Mouse (Mus musculus) forebrain, embryonic 11.5 days (tissue): ENCODE measurements around the gene Adk. TPM values are rescaled to one million over a fixed set of nuclear protein-coding genes. Genes with fewer than 3 reads are reported as not detected.
"Not testable (repeated sequence)": the region's sequence is repeated elsewhere in the genome, so short reads cannot be mapped to it uniquely, and the experiment has no call there.

Experiments used
- ATAC-seq: fragments of 200-750 bp; cut with Nextera tagmentation; replicated peaks from 2 replicates; pipeline ENCODE4 v1.8.0; 2017; ENCODE audit warnings: moderate TSS enrichment; ENCODE audit not compliant: low FRiP score
- DNase-seq: peaks from one replicate; pipeline ENCODE4 v3.0.0-alpha.2; 2017; ENCODE audit warnings: low spot score
- H3K27ac ChIP-seq: fragments of 300-500 bp; sonication (generic); 2 replicates; pipeline ENCODE4 v1.5.1; 2014; ENCODE audit warnings: low read depth, low read length
- H3K27me3 ChIP-seq: fragments of 300-500 bp; sonication (generic); 2 replicates; pipeline ENCODE4 v1.6.1; 2014; ENCODE audit warnings: mild to moderate bottlenecking, low read length, mixed read lengths; ENCODE audit not compliant: control insufficient read depth, insufficient read depth
- H3K36me3 ChIP-seq: fragments of 300-500 bp; sonication (generic); 2 replicates; pipeline ENCODE4 v1.6.1; 2014; ENCODE audit warnings: mild to moderate bottlenecking, low read length, moderate library complexity, mixed read lengths; ENCODE audit not compliant: control insufficient read depth, insufficient read depth
- H3K4me1 ChIP-seq: fragments of 300-500 bp; sonication (generic); replicated peaks from 2 replicates; pipeline ENCODE4 v1.6.1; 2014; ENCODE audit warnings: low read length, mixed read lengths; ENCODE audit not compliant: control insufficient read depth, insufficient read depth
- H3K4me2 ChIP-seq: fragments of 300-500 bp; sonication (generic); 2 replicates; pipeline ENCODE4 v1.6.1; 2014; ENCODE audit warnings: low read depth, mild to moderate bottlenecking, low read length, moderate library complexity, mixed read lengths; ENCODE audit not compliant: severe bottlenecking
- H3K4me3 ChIP-seq: fragments of 300-500 bp; sonication (generic); 2 replicates; pipeline ENCODE4 v1.5.1; 2014; ENCODE audit warnings: low read depth, low read length
- H3K9ac ChIP-seq: fragments of 300-500 bp; sonication (generic); 2 replicates; pipeline ENCODE4 v1.6.1; 2014; ENCODE audit warnings: low read length
- H3K9me3 ChIP-seq: fragments of 300-500 bp; sonication (generic); 2 replicates; pipeline ENCODE4 v1.6.1; 2016; ENCODE audit warnings: low read length, mixed read lengths; ENCODE audit not compliant: control insufficient read depth
- WGBS: fragments of 180-500 bp; shearing (Covaris S2); extraction: QIAGEN DNeasy Blood & Tissue Kit; methylation state at CpG from one replicate; pipeline ENCODE4 v1.1.7; 2014; 5-methylcytosine and 5-hydroxymethylcytosine counted together
- polyA plus RNA-seq: library from polyadenylated mRNA; unstranded; fragments of >200 nt; fragmentation: Nextera tagmentation; extraction: Ambion mirVana; gene quantifications from 2 replicates; pipeline ENCODE4 v1.2.1, GENCODE M21; 2014

Gene Adk
- polyA plus RNA-seq, 1 experiment from 2014 or later = 138 TPM

DNA sequence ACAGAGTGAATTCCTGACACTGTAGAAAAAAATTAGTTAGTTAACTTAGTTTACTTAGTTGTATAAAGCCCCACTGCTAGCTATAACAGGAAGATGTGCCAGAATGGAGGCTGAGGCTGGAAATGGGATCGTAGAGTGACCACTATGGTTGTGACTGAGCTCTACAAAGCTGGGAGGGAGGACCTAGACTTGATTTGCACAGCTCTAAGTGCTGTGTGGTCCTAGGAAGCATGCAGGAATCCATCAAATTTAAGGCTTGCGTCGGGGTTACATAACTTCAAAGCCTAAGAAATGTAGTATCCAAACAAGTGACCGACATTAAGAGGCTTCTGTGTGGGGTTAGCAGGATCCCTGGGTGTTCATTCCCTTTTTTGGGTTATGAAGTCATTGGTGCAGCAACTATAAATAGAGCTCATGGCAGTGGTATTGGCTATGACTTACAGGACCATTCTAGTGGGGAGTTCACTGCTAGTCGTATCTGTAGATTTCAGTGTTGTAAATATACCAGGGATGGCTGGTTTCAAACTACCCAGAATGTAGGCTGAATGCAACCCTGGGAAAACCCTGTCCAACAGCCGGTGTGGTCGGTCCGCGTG lies 410.8 kb downstream of the Adk start:
- no peak overlapping the region for H3K4me3 ChIP-seq
- whole genome bisulfite sequencing = 94% methylated on average over 9 of the region's 9 CpGs
- no peaks in the 10 kb centered on the region for H3K4me1 ChIP-seq
- no peaks in the 10 kb centered on the region for H3K36me3 ChIP-seq
- no peaks in the 10 kb centered on the region for H3K27me3 ChIP-seq
- DNase-seq (no peak), ATAC-seq (no peak)
- H3K27ac ChIP-seq = no peak overlapping the region
- H3K9ac ChIP-seq = no peak overlapping the region
- no peak overlapping the region for H3K4me2 ChIP-seq
- no peaks in the 10 kb centered on the region for H3K9me3 ChIP-seq

DNA sequence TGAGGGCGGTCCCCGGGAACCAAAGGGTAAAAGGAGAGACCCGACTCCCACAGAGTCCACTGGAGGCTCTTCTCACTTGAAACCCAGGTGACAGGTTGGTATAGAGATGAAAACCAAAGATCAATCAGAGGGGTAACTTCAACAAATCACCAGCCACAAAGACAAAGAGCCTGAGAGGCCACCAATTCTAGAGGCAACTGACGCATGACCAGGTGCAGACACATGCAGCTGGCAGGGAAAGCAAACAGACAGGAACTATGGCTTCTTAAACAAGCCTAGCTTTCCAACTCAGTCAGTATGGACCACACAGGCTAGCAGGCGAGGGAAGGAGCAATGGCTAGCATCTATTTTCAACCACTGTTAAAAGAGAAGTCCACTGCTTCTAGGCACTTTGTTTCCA lies 418.0 kb downstream of the Adk start:
- H3K4me3 ChIP-seq = no peak overlapping the region
- no peak for DNase-seq

DNA sequence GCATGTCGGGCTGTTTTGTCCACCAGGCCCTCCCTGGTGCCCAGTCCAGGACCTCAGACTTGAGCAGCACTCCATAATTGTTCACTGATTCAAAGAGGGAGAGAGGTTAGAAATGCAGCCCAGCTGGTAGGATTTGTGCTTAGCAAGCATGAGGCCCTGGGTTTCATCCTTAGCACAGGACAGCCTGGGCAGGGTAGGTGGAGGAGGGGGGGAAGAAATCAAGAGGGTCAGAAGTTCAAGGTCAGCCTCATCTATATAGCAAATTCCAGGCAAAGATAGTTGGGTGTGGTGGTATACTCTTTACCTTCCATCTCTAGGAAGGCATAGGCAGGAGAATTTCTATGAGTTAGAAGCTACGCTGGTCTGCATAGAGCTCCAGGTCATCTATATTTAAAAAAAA lies 419.6 kb downstream of the Adk start:
- WGBS = 91% methylated on average over 2 of the region's 2 CpGs
- H3K27ac ChIP-seq = no peak overlapping the region
- H3K27me3 ChIP-seq = no peaks in the 10 kb centered on the region
- no peaks in the 10 kb centered on the region for H3K36me3 ChIP-seq
- H3K9me3 ChIP-seq = no peaks in the 10 kb centered on the region
- 0 out of 2 replicates have a peak, but pooled peaks cover 2% of the 10 kb centered on the region for H3K4me1 ChIP-seq
- no peak overlapping the region for H3K9ac ChIP-seq
- DNase-seq (no peak), ATAC-seq (no peak)
- H3K4me3 ChIP-seq = no peak overlapping the region
- no peak overlapping the region for H3K4me2 ChIP-seq

More for the DNA sequence above, 418.0 kb downstream of the Adk start:
- H3K27ac ChIP-seq = no peak overlapping the region
- H3K4me1 ChIP-seq = 0 out of 2 replicates have a peak, but pooled peaks cover 2% of the 10 kb centered on the region
- H3K9ac ChIP-seq = no peak overlapping the region
- H3K4me2 ChIP-seq = no peak overlapping the region
- ATAC-seq = no peak
- no peaks in the 10 kb centered on the region for H3K36me3 ChIP-seq
- WGBS = 87% methylated on average over 5 of the region's 5 CpGs
- H3K9me3 ChIP-seq = no peaks in the 10 kb centered on the region
- no peaks in the 10 kb centered on the region for H3K27me3 ChIP-seq

- H3K27me3 ChIP-seq, H3K4me3 ChIP-seq, H3K9ac ChIP-seq, DNase-seq, H3K36me3 ChIP-seq, H3K27ac ChIP-seq, H3K4me1 ChIP-seq, ATAC-seq, H3K9me3 ChIP-seq, H3K4me2 ChIP-seq: not testable (repeated sequence)
- WGBS = 84% methylated on average over 4 of the region's 4 CpGs
These were observed 422.3 kb downstream of the Adk start for GRCm38 (mm10) chr14:21474593-21475132.

DNA sequence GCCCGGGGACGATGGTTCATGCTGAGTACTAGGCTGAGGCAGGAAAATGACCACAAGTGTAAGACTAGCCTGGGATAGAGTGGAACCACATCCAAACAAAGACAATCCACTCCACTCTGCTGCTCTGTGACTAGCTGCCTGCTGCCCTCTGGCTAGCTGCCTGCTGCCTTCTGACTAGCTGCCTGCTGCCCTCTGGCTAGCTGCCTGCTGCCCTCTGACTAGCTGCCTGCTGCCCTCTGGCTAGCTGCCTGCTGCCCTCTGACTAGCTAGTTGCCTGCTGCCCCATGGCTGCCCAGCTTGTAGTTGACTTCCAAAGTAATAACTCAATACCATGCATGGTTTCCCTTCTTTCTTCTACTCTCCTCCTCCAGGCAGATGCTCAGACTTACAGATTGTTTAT lies 424.8 kb downstream of the Adk start:
- no peaks in the 10 kb centered on the region for H3K36me3 ChIP-seq
- WGBS = 88% methylated on average over 2 of the region's 2 CpGs
- H3K9me3 ChIP-seq = no peaks in the 10 kb centered on the region
- no peak overlapping the region for H3K4me3 ChIP-seq
- DNase-seq = no peak
- ATAC-seq = no peak
- H3K27ac ChIP-seq = no peak overlapping the region
- H3K27me3 ChIP-seq = no peaks in the 10 kb centered on the region
- H3K4me2 ChIP-seq = no peak overlapping the region
- H3K9ac ChIP-seq = no peak overlapping the region
- H3K4me1 ChIP-seq = no peaks in the 10 kb centered on the region

DNA sequence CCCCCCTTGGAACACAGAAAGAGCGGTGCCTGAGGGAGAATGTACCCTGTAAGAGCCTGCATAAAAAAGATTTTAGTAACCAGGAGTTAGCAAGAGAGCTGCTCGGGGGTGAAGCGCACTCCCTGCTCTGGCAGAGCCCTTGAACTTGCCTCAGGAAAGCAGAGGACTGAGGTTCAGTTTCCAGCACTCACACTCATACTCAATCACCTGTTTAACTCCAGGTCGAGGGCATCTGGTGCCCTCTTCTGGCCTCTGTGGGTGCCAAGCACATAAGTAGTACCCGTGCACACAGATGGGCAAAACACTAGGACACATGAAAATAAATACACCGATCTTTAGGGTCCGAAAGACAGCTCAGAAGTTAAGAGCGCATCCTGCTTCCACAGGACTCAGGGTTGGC lies 427.2 kb downstream of the Adk start:
- no peak overlapping the region for H3K9ac ChIP-seq
- H3K4me3 ChIP-seq = no peak overlapping the region
- no peak overlapping the region for H3K27ac ChIP-seq
- 95% methylated on average over 8 of the region's 8 CpGs for WGBS
- H3K4me2 ChIP-seq = no peak overlapping the region
- H3K4me1 ChIP-seq = no peaks in the 10 kb centered on the region
- DNase-seq (no peak), ATAC-seq (no peak)
- H3K27me3 ChIP-seq = no peaks in the 10 kb centered on the region
- H3K36me3 ChIP-seq = no peaks in the 10 kb centered on the region
- H3K9me3 ChIP-seq = no peaks in the 10 kb centered on the region

DNA sequence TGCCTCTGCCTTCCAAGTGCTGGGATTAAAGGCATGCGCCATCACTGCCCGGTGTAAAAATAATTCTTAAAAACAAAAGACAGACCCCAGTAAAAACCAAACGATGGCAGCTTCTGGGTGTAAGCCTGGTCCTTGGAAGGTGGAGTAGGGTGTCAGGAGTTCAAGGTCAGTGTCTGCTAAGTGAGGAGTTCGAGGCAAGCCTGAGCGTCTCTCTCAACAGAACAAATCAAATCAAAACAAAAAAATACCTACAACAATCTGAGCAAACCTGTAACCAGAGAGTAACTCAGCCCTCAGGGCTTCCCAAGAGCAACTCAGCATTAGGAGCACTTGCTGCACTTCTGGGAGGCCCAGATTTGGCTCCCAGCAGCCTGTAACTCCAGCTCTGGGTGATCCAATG lies 427.8 kb downstream of the Adk start:
- H3K9me3 ChIP-seq = no peaks in the 10 kb centered on the region
- DNase-seq = no peak
- H3K4me1 ChIP-seq = no peaks in the 10 kb centered on the region
- no peak overlapping the region for H3K9ac ChIP-seq
- no peak overlapping the region for H3K27ac ChIP-seq
- no peak overlapping the region for H3K4me2 ChIP-seq
- no peak for ATAC-seq
- H3K27me3 ChIP-seq = no peaks in the 10 kb centered on the region
- H3K36me3 ChIP-seq = no peaks in the 10 kb centered on the region
- no peak overlapping the region for H3K4me3 ChIP-seq
- 94% methylated on average over 5 of the region's 5 CpGs for WGBS

- ATAC-seq = no peak
- WGBS = 94% methylated on average over 7 of the region's 7 CpGs
These were observed 428.9 kb downstream of the Adk start, which contains the start of gene Kat6b for GRCm38 (mm10) chr14:21481231-21481630. Gene Kat6b (plus strand): TSS chr14:21481434.

GRCm38 (mm10) chr14:21484199-21484598 lies 431.8 kb downstream of the Adk start:
- Histone ChIP-seq H3K27me3 (no peaks in the 10 kb centered on the region), H3K9ac (no peak overlapping the region), H3K27ac (no peak overlapping the region), H3K4me1 (peaks cover 2% of the 10 kb centered on the region; the same call in 1 of the 2 replicates), H3K9me3 (no peaks in the 10 kb centered on the region), H3K4me3 (no peak overlapping the region), H3K4me2 (no peak overlapping the region), H3K36me3 (no peaks in the 10 kb centered on the region)
- no peak for DNase-seq
- 77% methylated on average over 2 of the region's 2 CpGs for WGBS
- no peak for ATAC-seq

More at GRCm38 (mm10) chr14:21481231-21481630, 428.9 kb downstream of the Adk start, which contains the start of gene Kat6b:
- no peak within 1 kb of the TSS for H3K9ac ChIP-seq
- DNase-seq = no peak
- H3K36me3 ChIP-seq = no peaks in the 10 kb centered on the region
- no peak within 1 kb of the TSS for H3K27ac ChIP-seq
- H3K4me3 ChIP-seq = no peak within 1 kb of the TSS
- no peaks in the 10 kb centered on the region for H3K4me1 ChIP-seq
- no peaks in the 10 kb centered on the region for H3K9me3 ChIP-seq
- no peaks in the 10 kb centered on the region for H3K27me3 ChIP-seq
- no peak within 1 kb of the TSS for H3K4me2 ChIP-seq
